Mouse (Mus musculus): ENCODE measurements at regions not wholly inside any gene's neighbourhood (a gene's known extent, or its start where the extent isn't known, plus 50 kb on each side); places are given as distances from the start of the nearest gene placed in this dataset.
"Not testable (repeated sequence)": the region's sequence is repeated elsewhere in the genome, so short reads cannot be mapped to it uniquely, and the experiment has no call there.

DNA sequence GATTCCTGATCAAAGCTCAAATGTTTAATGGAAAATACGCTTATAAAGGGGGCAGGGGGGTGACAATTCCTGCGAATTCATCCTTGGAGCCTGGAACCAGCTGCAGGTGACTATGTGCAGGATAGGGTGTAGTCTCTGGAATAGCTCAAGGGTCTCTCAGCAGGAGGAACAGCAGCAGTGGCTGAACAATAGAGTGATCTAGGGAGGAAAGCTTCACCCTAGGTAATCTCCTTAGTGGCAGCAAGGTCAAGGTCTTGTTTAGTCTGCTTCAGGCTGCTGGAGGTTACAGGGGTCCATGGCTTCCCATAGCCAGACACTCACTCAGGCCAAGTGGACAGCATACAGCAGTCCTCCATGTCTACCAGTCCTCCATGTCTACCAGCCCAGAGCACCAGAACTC, 301.3 kb downstream of the Gm8797 start:
- Histone ChIP-seq H3K9me3 (no peaks in the 10 kb centered on the region), H3K4me1 (replicated peaks) (no peaks in the 10 kb centered on the region), H3K4me3 (no peak overlapping the region), H3K9ac (no peak overlapping the region), H3K27me3 (no peaks in the 10 kb centered on the region), H3K4me2 (no peak overlapping the region), H3K36me3 (no peaks in the 10 kb centered on the region), H3K27ac (replicated peaks) (no peak overlapping the region)
- no peak for ATAC-seq (ENCODE audit: low read depth)
- WGBS, result 84% methylated on average over 2 of the region's 2 CpGs

DNA sequence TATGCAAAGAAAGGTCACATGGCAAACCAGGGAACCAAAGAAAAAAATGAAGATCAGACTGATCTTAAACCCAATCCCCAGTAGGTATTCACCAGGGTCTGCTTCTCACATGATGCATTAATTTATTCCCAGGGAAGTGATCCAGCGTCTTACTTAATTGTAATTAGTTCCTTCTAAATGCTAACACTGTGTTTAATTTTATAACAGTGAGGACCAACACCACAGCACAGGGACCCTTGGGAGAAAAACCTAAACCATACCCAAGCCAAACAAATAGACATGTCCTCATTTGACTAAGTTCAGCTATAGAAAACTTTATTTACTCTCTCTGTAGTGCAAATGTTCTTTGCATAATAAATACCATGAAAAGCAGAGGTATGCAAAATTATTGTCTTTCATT, 333.2 kb downstream of the Gm8797 start:
- no peak overlapping the region for H3K4me2 ChIP-seq
- H3K9me3 ChIP-seq, result no peaks in the 10 kb centered on the region
- no peak overlapping the region for H3K27ac ChIP-seq (replicated peaks)
- H3K27me3 ChIP-seq, result no peaks in the 10 kb centered on the region
- 40% methylated on average over 1 of the region's 1 CpGs for WGBS
- no peak overlapping the region for H3K4me3 ChIP-seq
- no peak for ATAC-seq (ENCODE audit: low read depth)
- no peak overlapping the region for H3K9ac ChIP-seq
- H3K36me3 ChIP-seq, result no peaks in the 10 kb centered on the region
- no peaks in the 10 kb centered on the region for H3K4me1 ChIP-seq (replicated peaks)

DNA sequence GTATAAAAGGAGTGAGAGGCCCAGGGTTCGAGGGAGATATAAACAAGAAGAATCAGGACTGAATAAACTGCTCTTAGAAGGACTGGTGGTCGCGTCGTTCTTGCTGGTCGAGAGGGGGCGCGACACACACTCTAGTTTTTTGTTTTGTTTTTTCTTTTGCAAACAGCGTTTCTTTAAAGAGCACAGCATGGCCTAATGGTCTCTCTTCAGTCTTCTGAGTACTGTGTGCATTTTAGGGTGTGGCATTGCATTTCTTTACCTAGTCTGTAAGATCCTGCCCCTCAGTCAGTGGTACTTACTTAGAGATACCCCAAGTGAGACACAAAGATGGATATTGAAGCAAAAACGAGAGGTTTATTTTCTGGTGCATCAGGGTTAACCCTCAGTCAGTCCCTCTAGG, 336.7 kb downstream of the Gm8797 start:
- no peak for ATAC-seq (ENCODE audit: low read depth)
- no peak overlapping the region for H3K4me3 ChIP-seq

DNA sequence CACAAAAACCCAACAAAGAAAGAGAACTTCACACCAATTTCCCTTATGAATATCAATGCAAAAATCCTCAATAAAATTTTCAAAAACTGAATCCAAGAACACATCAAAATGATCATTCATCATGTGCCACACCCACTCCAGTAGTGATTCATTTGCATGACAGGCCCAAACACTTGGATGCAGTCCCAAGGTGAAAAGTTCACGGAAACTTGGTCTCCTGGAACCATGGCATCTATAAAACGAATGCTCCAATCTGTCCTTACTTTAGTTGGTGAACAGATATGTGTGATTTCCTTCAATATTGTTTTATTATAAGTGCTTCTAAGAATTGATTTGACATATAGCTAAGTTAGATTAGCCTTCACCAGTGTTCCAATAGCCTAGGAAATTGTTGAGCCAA, 343.3 kb downstream of the Gm8797 start:
- Histone ChIP-seq H3K27me3 (no peaks in the 10 kb centered on the region), H3K27ac (replicated peaks) (no peak overlapping the region), H3K4me2 (no peak overlapping the region), H3K9me3 (no peaks in the 10 kb centered on the region), H3K4me3 (no peak overlapping the region), H3K4me1 (replicated peaks) (no peaks in the 10 kb centered on the region), H3K9ac (no peak overlapping the region), H3K36me3 (no peaks in the 10 kb centered on the region)
- WGBS, result 86% methylated on average over 2 of the region's 2 CpGs
- no peak for ATAC-seq (ENCODE audit: low read depth)

More for the DNA sequence above, 336.7 kb downstream of the Gm8797 start:
- Histone ChIP-seq H3K36me3 (no peaks in the 10 kb centered on the region), H3K4me1 (replicated peaks) (no peaks in the 10 kb centered on the region), H3K9me3 (no peaks in the 10 kb centered on the region), H3K4me2 (no peak overlapping the region), H3K27ac (replicated peaks) (no peak overlapping the region), H3K27me3 (no peaks in the 10 kb centered on the region), H3K9ac (no peak overlapping the region)
- WGBS, result 82% methylated on average over 9 of the region's 9 CpGs

DNA sequence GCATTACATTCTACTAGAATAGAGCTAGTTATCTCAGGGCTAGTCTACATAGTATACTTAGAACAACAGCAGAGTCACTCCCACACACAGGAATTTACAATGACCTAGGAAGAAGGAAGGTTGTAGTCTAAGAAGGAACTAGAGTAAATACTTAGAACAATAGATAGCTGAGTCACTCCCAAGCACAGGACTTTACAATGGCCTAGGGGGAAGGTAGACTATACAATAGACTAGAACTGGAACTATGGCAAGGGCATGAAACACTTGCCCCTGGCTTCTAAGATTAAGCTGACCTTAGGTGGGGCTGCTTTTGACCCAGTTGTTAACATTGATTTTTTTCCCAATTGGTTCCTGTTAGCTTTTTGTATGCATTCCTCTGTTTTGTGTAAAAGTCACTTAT, 343.8 kb downstream of the Gm8797 start:
- not testable (repeated sequence) for H3K4me1 ChIP-seq (replicated peaks); H3K27ac ChIP-seq (replicated peaks); H3K27me3 ChIP-seq; H3K9ac ChIP-seq; H3K4me2 ChIP-seq; H3K36me3 ChIP-seq; H3K4me3 ChIP-seq; ATAC-seq (ENCODE audit: low read depth); H3K9me3 ChIP-seq

DNA sequence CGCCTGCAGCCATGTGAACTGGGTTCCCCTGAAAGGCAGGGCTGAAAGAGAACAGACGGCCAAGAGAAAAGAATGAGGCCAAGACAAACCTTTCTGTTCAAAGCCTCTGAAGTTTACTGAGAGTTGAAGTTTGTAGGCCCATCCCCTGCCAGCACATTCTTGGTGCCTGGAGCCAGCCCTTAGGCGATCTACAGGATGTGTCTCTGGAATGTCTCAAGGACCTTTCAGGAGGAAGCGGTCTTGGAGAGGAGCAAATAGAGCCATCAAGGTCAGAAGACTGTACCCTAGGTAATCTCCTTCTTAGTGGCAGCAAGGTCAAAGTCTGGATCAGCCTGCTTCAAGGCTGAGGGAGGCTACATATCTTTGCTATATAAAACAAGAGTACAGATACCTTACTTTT, 350.3 kb downstream of the Gm8797 start:
- Histone ChIP-seq H3K9ac (no peak overlapping the region), H3K4me3 (no peak overlapping the region), H3K27ac (replicated peaks) (no peak overlapping the region), H3K36me3 (no peaks in the 10 kb centered on the region), H3K27me3 (no peaks in the 10 kb centered on the region), H3K4me1 (replicated peaks) (0 out of 2 replicates have a peak, but pooled peaks cover 2% of the 10 kb centered on the region), H3K4me2 (no peak overlapping the region), H3K9me3 (no peaks in the 10 kb centered on the region)
- WGBS, result 76% methylated on average over 4 of the region's 4 CpGs
- ATAC-seq (ENCODE audit: low read depth), result no peak

DNA sequence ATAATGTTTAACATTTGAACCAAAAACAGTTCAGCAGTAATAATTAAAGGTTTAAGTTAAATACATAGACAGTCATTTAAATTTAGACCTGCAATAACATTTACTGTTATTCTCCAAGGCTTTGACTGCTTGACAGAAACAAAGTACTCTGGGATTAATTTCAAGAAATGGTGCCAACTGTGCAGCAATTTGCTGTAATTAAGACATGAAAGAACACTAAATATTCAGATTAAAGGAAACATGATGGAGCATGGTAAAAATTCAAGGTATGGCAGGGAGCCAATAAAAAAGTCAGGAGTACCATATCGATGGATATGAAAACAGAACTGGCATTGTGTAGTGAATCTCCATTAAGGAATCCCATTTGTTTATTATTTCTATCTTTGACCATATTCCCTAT, 352.3 kb downstream of the Gm8797 start:
- H3K27me3 ChIP-seq, result no peaks in the 10 kb centered on the region
- H3K9me3 ChIP-seq, result no peaks in the 10 kb centered on the region
- no peak overlapping the region for H3K27ac ChIP-seq (replicated peaks)
- WGBS, result 48% methylated on average over 1 of the region's 1 CpGs
- no peak overlapping the region for H3K4me3 ChIP-seq
- H3K4me1 ChIP-seq (replicated peaks), result 0 out of 2 replicates have a peak, but pooled peaks cover 3% of the 10 kb centered on the region
- no peak overlapping the region for H3K9ac ChIP-seq
- ATAC-seq (ENCODE audit: low read depth), result 0 out of 2 replicates have a peak, but pooled peaks have one; percentile 36
- H3K4me2 ChIP-seq, result no peak overlapping the region
- no peaks in the 10 kb centered on the region for H3K36me3 ChIP-seq

DNA sequence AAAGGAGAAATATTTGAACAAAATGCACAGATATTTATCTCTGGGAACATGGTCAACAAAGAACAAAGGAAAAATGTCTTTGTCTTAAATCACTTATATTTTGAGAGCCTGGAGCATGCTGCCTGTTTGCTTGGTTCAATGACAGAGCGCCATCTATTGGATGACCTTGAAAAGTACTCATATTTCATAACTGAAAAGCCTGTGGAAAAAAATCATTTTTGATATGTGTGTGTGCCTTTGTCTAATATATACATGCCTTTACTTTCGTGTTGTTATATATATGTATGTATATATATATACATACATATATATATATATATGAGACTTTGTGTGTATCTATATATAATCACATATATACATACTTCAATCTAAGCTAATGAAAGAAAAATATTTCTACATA, 356.1 kb downstream of the Gm8797 start:
- Histone ChIP-seq H3K4me2 (no peak overlapping the region), H3K9me3 (no peaks in the 10 kb centered on the region), H3K27me3 (no peaks in the 10 kb centered on the region), H3K27ac (replicated peaks) (no peak overlapping the region), H3K9ac (no peak overlapping the region), H3K4me3 (no peak overlapping the region), H3K36me3 (no peaks in the 10 kb centered on the region), H3K4me1 (replicated peaks) (0 out of 2 replicates have a peak, but pooled peaks cover 3% of the 10 kb centered on the region)
- ATAC-seq (ENCODE audit: low read depth), result no peak
- 14% methylated on average over 2 of the region's 2 CpGs for WGBS

DNA sequence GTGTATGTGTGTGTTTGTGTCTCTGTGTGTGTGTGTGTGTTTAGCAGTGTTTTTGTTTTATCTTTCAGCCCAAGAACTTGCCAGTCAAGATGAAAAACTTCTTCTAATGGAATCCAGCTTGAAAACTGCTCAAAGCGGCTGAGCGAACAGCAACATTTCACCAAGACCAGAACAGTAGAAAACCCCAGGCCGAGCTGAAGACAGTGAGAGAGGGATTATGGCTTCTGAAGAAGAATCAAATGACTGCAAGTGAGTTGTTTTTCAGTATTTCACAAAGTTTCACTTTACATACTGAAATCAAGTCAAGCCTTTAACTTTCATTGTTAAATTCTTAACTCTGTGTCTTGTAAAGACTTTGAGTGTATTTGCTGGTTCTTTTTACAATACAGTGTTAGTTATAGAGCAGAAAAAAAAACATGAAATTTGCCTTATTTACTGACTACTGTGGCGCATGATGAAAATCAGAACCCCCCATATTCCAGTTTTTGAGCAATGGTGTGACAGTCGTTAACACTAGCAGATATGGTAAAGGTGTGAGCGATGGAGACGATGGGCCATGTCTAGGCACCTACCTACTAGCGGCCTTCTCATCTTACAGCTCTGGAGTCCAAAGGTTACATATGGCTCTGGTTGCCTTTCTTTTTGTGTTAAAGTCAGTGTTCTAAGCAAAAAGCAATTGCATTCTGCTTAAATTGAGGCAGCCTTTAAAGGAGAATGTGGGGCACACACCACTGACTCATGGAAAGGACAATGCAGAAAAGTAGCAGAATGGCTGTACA, 357.0 kb downstream of the Gm8797 start:
- Histone ChIP-seq H3K27me3 (no peaks in the 10 kb centered on the region), H3K4me2 (no peak overlapping the region), H3K36me3 (no peaks in the 10 kb centered on the region), H3K4me1 (replicated peaks) (0 out of 2 replicates have a peak, but pooled peaks cover 3% of the 10 kb centered on the region), H3K27ac (replicated peaks) (no peak overlapping the region), H3K9ac (no peak overlapping the region), H3K4me3 (no peak overlapping the region), H3K9me3 (no peaks in the 10 kb centered on the region)
- 83% methylated on average over 8 of the region's 8 CpGs for WGBS
- ATAC-seq (ENCODE audit: low read depth), result no peak

DNA sequence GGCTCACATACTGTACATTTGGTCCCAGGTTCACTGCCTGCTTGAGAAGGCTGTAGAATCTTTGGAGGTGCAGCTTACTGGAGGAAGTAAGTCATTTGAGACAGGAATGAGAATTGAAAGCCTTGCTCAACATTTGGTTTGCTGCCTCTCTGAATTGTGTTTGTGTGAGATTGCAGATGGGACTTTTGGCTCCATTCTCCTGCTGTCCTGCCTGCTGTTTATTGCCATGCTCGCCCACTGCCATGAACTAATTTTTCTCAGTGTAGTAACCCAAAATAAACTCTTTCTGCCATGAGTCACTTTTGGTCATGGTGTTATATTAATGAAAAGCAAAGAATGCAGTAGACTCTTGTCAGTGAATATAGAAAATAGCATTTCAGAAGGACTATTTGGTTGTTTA, 368.1 kb downstream of the Gm8797 start:
- 78% methylated on average over 1 of the region's 1 CpGs for WGBS
- H3K36me3 ChIP-seq, result no peaks in the 10 kb centered on the region
- no peak overlapping the region for H3K4me2 ChIP-seq
- 0 out of 2 replicates have a peak, but pooled peaks cover 3% of the 10 kb centered on the region for H3K9me3 ChIP-seq
- ATAC-seq (ENCODE audit: low read depth), result no peak
- H3K27me3 ChIP-seq, result no peaks in the 10 kb centered on the region
- no peak overlapping the region for H3K4me3 ChIP-seq
- H3K4me1 ChIP-seq (replicated peaks), result no peaks in the 10 kb centered on the region
- no peak overlapping the region for H3K9ac ChIP-seq
- H3K27ac ChIP-seq (replicated peaks), result no peak overlapping the region

DNA sequence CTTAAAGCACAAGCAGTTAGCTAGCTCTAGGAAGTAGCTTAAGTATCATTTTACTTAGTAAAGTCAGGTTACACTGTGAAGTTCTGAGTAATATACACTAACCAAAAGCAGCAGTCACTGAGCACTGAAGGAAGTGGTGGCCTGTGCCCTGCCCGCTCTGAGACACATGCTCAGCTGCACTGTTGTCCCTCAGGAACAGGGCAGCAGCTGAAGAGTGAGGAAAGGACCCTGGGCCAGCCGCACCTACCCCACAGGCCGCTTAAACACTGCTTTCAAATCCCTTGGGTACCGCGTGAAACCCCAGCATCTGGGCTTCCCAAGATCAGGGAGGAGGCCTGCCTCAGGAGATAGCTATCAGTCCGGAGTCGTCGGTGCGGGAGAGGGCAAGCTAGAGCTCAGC, 385.1 kb downstream of the Gm8797 start:
- H3K4me2 ChIP-seq; H3K4me1 ChIP-seq (replicated peaks); H3K9me3 ChIP-seq; H3K36me3 ChIP-seq; H3K9ac ChIP-seq; H3K27me3 ChIP-seq; H3K27ac ChIP-seq (replicated peaks); H3K4me3 ChIP-seq; ATAC-seq (ENCODE audit: low read depth): not testable (repeated sequence)
- WGBS, result 80% methylated on average over 9 of the region's 9 CpGs

DNA sequence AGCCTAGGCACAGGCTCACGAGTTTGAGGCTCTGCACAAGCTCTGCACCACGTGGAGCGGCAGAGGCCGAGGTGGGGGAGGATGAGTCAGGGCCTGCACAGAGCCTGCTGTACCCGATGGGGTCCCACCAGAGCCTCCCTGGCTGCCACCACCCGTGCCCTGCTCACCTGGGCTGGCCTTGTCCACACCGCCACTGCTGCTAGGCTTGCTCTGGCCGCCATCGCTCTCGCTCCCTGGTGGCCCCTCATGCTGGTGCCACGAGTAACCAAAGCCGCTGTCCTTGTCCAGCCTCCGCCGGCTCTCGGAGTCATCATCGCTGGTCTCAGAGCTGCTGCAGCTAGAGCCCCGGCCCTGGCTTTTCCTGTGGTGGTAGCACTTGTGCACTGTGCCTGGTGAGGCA, 386.8 kb downstream of the Gm8797 start:
- Histone ChIP-seq H3K4me3 (no peak overlapping the region), H3K4me1 (replicated peaks) (no peaks in the 10 kb centered on the region), H3K27ac (replicated peaks) (no peak overlapping the region), H3K36me3 (no peaks in the 10 kb centered on the region), H3K9ac (no peak overlapping the region), H3K27me3 (no peaks in the 10 kb centered on the region), H3K9me3 (no peaks in the 10 kb centered on the region), H3K4me2 (no peak overlapping the region)
- WGBS, result 95% methylated on average over 17 of the region's 17 CpGs
- ATAC-seq (ENCODE audit: low read depth), result no peak

DNA sequence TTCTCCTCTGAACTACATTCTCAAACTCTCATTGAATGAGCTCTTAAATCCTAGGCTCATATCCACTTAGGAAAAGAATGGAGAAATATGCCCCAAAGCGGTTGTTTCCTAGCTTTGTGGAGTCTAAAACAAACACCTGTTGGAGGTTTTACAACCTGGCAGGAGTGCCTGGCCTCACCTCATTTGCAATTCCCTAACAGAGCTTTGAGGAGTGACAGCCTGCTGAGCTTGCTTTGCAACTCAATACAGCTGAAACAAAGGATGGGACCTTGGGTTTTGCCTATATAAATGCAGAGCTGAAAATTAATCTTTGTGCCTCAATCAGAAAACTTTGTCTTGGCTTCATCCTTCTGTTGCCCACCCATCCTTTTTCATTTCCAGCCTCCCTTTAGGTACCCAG, 423.2 kb downstream of the Gm8797 start:
- no peak overlapping the region for H3K4me3 ChIP-seq
- H3K36me3 ChIP-seq, result no peaks in the 10 kb centered on the region
- H3K27me3 ChIP-seq, result no peaks in the 10 kb centered on the region
- H3K27ac ChIP-seq (replicated peaks), result no peak overlapping the region
- H3K9me3 ChIP-seq, result no peaks in the 10 kb centered on the region
- H3K4me1 ChIP-seq (replicated peaks), result no peaks in the 10 kb centered on the region
- no peak overlapping the region for H3K9ac ChIP-seq
- no peak for ATAC-seq (ENCODE audit: low read depth)
- no peak overlapping the region for H3K4me2 ChIP-seq
- WGBS, result 13% methylated on average over 1 of the region's 1 CpGs

Measured in neural tube, embryonic 13.5 days (tissue).